Mouse (Mus musculus) brain, embryonic 14.5 days (tissue): ENCODE measurements at regions not wholly inside any gene's neighbourhood (a gene's known extent, or its start where the extent isn't known, plus 50 kb on each side); places are given as distances from the start of the nearest gene placed in this dataset.

Source experiments
- DNase-seq: peaks from one replicate; pipeline ENCODE4 v3.0.0-alpha.2; 2011; ENCODE audit warnings: low read depth
- CTCF ChIP-seq: fragments of 200-500 bp; IDR thresholded peaks from 2 replicates; pipeline ENCODE4 v1.5.1; 2012; ENCODE audit warnings: inconsistent platforms, mild to moderate bottlenecking, moderate library complexity, borderline replicate concordance; ENCODE audit not compliant: insufficient read depth, insufficient read length; ENCODE audit errors: extremely low read depth
- POLR2A ChIP-seq: fragments of 200-500 bp; IDR thresholded peaks from 2 replicates; pipeline ENCODE4 v1.6.1; 2012; ENCODE audit warnings: mild to moderate bottlenecking, inconsistent platforms, borderline replicate concordance; ENCODE audit not compliant: poor library complexity, insufficient read depth, insufficient read length, severe bottlenecking; ENCODE audit errors: extremely low read depth

DNA sequence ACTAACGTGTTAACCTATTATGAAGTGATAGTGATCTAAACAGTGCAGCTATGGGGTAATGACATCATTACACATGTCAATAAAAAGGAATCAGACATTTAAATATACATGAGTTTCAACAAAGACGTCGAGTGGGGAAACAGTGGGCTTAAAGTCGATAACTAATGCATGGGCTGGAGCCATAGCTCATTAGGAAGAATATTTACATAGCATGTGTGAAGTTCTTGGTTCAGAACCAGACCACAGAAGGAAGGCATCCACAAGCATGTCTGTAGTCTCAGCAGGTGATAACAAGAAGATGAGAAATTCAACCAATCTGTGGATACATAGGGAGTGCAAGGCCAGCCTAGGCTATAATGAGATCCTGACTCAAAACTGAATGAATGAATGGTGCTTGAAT, 1456.0 kb downstream of the Efnb2 start:
- peak; percentile 79 for DNase-seq
- no peak for TF ChIP-seq CTCF
- TF ChIP-seq POLR2A = no peak

DNA sequence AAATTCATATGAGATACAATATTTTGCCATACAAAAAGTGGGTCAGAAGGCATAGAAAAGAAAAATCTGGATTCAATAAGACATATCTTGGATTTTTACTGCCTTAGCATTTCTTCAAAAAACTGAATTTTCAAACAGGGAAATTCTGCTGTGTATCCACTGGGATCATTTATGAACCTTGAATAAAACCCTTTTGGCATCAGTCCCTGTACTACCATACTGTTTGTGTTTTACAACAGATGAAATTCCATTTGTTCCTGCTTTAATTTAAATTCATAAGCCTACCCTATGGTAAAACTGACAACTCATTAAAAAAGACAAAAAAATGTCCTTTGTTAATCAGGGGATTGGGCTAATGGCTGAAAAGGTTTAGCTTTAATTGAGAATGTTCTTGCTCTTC, 1470.3 kb downstream of the Efnb2 start:
- peak; percentile 79 for DNase-seq
- TF ChIP-seq POLR2A (no peak), CTCF (no peak)

- DNase-seq = no peak
- TF ChIP-seq CTCF (no peak), POLR2A (no peak)
Measured at GRCm38 (mm10) chr8:7163361-7163760, 1497.7 kb downstream of the Efnb2 start.

DNA sequence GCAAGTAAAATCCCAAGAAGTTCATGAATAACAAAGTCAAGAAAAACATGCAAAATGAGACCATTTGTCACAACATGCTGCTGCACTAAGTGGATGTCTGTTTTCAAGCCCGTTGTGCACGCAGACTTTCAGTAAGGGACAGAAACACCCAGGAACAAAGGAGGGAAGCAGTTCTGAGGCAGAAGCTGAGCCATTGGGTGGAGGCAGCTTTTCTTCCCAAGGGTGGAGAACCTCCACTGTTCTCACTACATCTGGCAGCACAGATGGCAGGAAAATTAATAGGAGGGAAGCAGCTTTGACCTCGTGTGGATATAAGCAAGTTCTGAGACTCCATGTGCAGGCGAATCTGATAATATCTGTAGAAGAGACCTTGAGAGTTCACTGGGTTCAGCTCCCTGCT, 1529.3 kb downstream of the Efnb2 start:
- no peak for TF ChIP-seq POLR2A
- TF ChIP-seq CTCF = no peak
- DNase-seq = peak; percentile 85

GRCm38 (mm10) chr8:7108849-7109248, 1552.2 kb downstream of the Efnb2 start:
- peak; percentile 80 for DNase-seq

GRCm38 (mm10) chr8:7097577-7097976, 1563.5 kb downstream of the Efnb2 start:
- TF ChIP-seq POLR2A (no peak), CTCF (no peak)
- DNase-seq = peak; percentile 89

More at GRCm38 (mm10) chr8:7108849-7109248, 1552.2 kb downstream of the Efnb2 start:
- TF ChIP-seq CTCF (no peak), POLR2A (no peak)

DNA sequence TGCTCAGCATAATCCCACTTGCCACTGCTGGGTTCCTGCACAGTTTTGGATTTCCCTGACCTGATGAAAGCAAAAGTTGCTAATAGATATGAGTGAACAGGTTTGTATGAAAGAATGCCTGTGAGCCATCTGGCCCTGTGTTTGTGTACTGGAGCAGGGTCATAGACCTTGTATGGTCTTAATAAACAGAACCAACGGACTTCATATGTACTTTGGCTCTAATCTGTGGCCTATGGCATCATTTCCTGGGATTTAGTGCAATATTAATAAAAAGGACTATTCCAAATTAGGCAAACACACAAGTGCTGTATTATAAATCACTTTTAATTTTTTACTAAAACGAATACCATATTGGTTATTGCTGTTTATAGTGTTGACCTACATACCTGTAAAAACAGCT, 1568.2 kb downstream of the Efnb2 start:
- no peak for DNase-seq
- TF ChIP-seq POLR2A = no peak
- TF ChIP-seq CTCF = no peak

- DNase-seq = no peak
Measured at GRCm38 (mm10) chr8:7088123-7088522, 1572.9 kb downstream of the Efnb2 start.

DNA sequence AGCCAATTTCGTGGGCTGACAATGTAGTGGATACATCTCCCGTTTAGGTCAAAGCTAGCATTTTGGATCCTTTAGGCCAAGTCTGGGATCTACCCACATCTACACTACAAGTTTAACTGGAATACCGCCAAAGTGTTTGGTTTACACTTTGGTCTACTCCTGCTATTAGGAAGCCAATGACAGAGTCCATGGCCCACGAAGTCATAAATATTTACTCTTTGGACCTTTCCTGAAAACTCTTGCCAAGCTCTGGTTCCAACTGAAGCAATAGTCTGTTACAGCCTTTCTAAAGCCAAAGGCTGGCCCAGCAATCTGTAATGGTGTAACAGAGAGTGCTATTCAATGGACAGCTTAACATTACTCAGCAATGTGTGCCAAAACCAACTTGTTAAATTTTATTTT, 1600.8 kb downstream of the Efnb2 start:
- TF ChIP-seq CTCF (no peak), POLR2A (no peak)
- DNase-seq = no peak

More at GRCm38 (mm10) chr8:7088123-7088522, 1572.9 kb downstream of the Efnb2 start:
- TF ChIP-seq POLR2A (no peak), CTCF (no peak)

- TF ChIP-seq POLR2A (no peak), CTCF (no peak)
- DNase-seq = no peak
Measured at GRCm38 (mm10) chr8:7026247-7026844, 1634.7 kb downstream of the Efnb2 start.

GRCm38 (mm10) chr8:7024336-7024735, 1636.7 kb downstream of the Efnb2 start:
- DNase-seq = peak; percentile 20
- TF ChIP-seq CTCF (no peak), POLR2A (no peak)

DNA sequence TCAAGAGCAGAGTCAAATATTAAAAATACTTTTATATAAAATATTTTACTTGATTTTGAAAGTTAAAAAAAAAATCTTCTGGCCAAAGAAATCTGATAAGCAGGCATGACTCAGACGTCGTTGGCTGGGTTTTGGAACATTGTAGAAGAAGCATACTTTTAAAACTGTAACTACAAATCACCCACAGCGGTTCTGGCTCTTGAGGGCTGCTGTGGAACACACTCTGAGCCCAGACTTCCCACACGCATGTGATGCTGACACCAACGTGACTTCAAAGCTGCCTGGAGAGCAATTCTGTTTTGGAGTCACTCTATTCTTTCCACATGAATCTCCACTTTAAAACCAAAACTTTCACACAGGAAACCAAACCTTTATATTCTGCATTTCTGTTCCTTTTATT, 1649.2 kb downstream of the Efnb2 start:
- DNase-seq = no peak
- TF ChIP-seq CTCF = no peak
- TF ChIP-seq POLR2A = no peak
